8 mouse cellular contexts compared by ENCODE assay signal in the genomic region with DNA sequence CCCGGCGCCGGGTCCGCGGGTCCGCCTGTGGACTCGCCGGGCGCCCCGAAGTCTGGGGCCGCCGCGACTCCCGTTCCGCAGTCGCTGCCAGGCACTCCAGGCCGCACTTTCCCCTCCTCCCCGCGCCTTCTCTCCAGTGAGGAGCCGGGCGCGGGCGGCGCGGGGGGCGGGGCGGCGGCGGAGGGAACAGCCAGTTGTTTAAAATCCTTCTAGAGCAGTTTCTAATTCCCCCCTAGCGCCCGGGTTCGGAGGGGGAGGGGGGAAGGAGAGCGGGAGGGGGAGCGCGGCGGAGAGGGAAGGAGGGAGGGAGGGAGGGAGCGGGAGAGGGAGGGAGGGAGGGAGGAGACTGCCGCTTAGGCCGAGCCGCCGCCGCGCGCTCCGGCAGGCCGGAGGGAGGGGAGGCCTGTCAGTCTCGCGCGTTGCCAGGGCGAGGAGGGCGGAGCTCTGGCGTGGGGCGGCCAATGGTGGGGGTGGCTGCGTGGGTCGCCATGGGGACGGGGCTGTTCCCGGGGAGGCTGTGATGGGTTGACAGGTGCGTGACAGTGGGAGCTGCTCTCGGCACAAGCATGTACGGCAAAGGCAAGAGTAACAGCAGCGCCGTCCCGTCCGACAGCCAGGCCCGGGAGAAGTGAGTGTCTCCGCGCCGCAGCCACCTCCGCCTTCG. TPM values are rescaled to one million over a fixed set of nuclear protein-coding genes. Genes with fewer than 3 reads are reported as not detected.
A peak's percentile ranks its signal among the peaks of the same experiment; 100 is the strongest.
DNase-seq lines count a peak whose midpoint lies in the region; ATAC-seq and TF ChIP-seq lines count a peak whose summit lies in the region.

No protein-coding gene starts in this region.

- H3K4me1 ChIP-seq in bone marrow macrophage, adult 2 months (ENCODE audit: control insufficient read depth, insufficient read depth, low read length): peaks cover 10% of the 10 kb centered on the region; the same call in 1 of the 2 replicates
- no peaks in the 10 kb centered on the region for H3K4me1 ChIP-seq in embryonic fibroblast, embryonic 13.5 days (ENCODE audit: control insufficient read depth, insufficient read depth, low read length)
- H3K4me1 ChIP-seq in kidney, embryonic 14.5 days (ENCODE audit: control insufficient read depth, insufficient read depth, low read length): peaks cover 9% of the 10 kb centered on the region; the same call in 1 of the 2 replicates
- peaks cover 21% of the 10 kb centered on the region for H3K4me1 ChIP-seq in limb, embryonic 15.5 days

- peak overlapping the region; percentile 96 for H3K9ac ChIP-seq in kidney, embryonic 14.5 days (ENCODE audit: low read depth, low read length)
- peak overlapping the region; percentile 93 for H3K9ac ChIP-seq in limb, embryonic 15.5 days

- H3K4me2 ChIP-seq in kidney, embryonic 14.5 days (replicated peaks; ENCODE audit: low read depth, low read length): peak overlapping the region; percentile 79
- H3K4me2 ChIP-seq in limb, embryonic 15.5 days: peak overlapping the region; percentile 79

- H3K27ac ChIP-seq in bone marrow macrophage, adult 2 months (ENCODE audit: insufficient read depth, low read depth, low read length): peak overlapping the region; percentile 80
- H3K27ac ChIP-seq in embryonic fibroblast, embryonic 13.5 days (ENCODE audit: insufficient read depth, low read length): peak overlapping the region; percentile 96
- H3K27ac ChIP-seq in kidney, embryonic 14.5 days (ENCODE audit: low read depth, low read length): peak overlapping the region; percentile 94
- H3K27ac ChIP-seq in limb, embryonic 15.5 days: peak overlapping the region; percentile 96

- DNase-seq in A20 (ENCODE audit: low read depth, low spot score): peak; percentile 95
- DNase-seq in heart, adult 9 months (ENCODE audit: low spot score in 2 of 2): peak; percentile 96 to 98
- peak; percentile 90 to 95 for DNase-seq in monocyte, adult 2 months (ENCODE audit: low read depth in 1 of 2, low spot score in 2 of 2)
- peak; percentile 96 to 98 for DNase-seq in spleen, postnatal 36 days (ENCODE audit: low spot score in 2 of 2)

- ATAC-seq in kidney, embryonic 14.5 days (ENCODE audit: low FRiP score, low TSS enrichment): peak; percentile 98
- ATAC-seq in limb, embryonic 15.5 days (ENCODE audit: insufficient number of reproducible peaks, low FRiP score, low TSS enrichment, low read depth): peak; percentile 98

- 0% methylated on average over 20 of the region's 70 CpGs for WGBS in kidney, embryonic 14.5 days
- under 1% methylated on average over 53 of the region's 70 CpGs for WGBS in limb, embryonic 15.5 days

- no peaks in the 10 kb centered on the region for H3K27me3 ChIP-seq in kidney, embryonic 14.5 days (ENCODE audit: control insufficient read depth, insufficient read depth, low read length)
- no peaks in the 10 kb centered on the region for H3K27me3 ChIP-seq in limb, embryonic 15.5 days

- no peaks in the 10 kb centered on the region for H3K9me3 ChIP-seq in kidney, embryonic 14.5 days (ENCODE audit: control insufficient read depth, low read length)
- no peaks in the 10 kb centered on the region for H3K9me3 ChIP-seq in limb, embryonic 15.5 days

- no peaks in the 10 kb centered on the region for H3K36me3 ChIP-seq in kidney, embryonic 14.5 days (ENCODE audit: control insufficient read depth, insufficient read depth, low read length)
- no peaks in the 10 kb centered on the region for H3K36me3 ChIP-seq in limb, embryonic 15.5 days

- H3K4me3 ChIP-seq in bone marrow macrophage, adult 2 months (ENCODE audit: insufficient read depth, low read length): peak overlapping the region; percentile 85
- H3K4me3 ChIP-seq in embryonic fibroblast, embryonic 13.5 days (ENCODE audit: insufficient read depth, low read length): peak overlapping the region; percentile 34
- peak overlapping the region; percentile 93 for H3K4me3 ChIP-seq in kidney, embryonic 14.5 days (ENCODE audit: low read length)
- H3K4me3 ChIP-seq in limb, embryonic 15.5 days: peak overlapping the region; percentile 89

- TF ChIP-seq CTCF in bone marrow macrophage, adult 2 months (IDR thresholded peaks at IDR 0.05; ENCODE audit: low read depth, low read length): no peak
- no peak for TF ChIP-seq CTCF in embryonic fibroblast, embryonic 13.5 days (IDR thresholded peaks at IDR 0.05; ENCODE audit: borderline replicate concordance, insufficient read depth, low read length)

- no peak for TF ChIP-seq POLR2A in bone marrow macrophage, adult 2 months (IDR thresholded peaks at IDR 0.05; ENCODE audit: borderline replicate concordance, low read depth, low read length)
- peak; percentile 80 for TF ChIP-seq POLR2A in embryonic fibroblast, embryonic 13.5 days (IDR thresholded peaks at IDR 0.05; ENCODE audit: low read depth, low read length)

RNA-seq across cellular contexts. Expression of a gene that starts 0.7 kb away (rescaled TPM):
- 7.7 and 8.5 TPM in 2 replicates for polyA plus RNA-seq in bone marrow macrophage, adult 2 months (2012; ENCODE audit: insufficient read depth, insufficient read length, missing spikeins)
- polyA plus RNA-seq in embryonic fibroblast, embryonic 13.5 days (2011; ENCODE audit: insufficient read length, low read depth, missing spikeins): 41.6 and 57.2 TPM in 2 replicates
- polyA plus RNA-seq in kidney, embryonic 14.5 days (2014; fragmentation: Nextera tagmentation; extraction: Ambion mirVana): 132 and 140 TPM in 2 replicates
- polyA plus RNA-seq in limb, embryonic 15.5 days (2015; fragmentation: Nextera tagmentation; extraction: Ambion mirVana): 164 and 167 TPM in 2 replicates

Comparison
In these comparisons a context has a peak if more than half of its experiments do, and no peak if none do; other contexts are left out.
1. Peak in every context shown above with its lines: DNase-seq, ATAC-seq, H3K4me3 ChIP-seq and H3K27ac ChIP-seq.
2. H3K4me3 ChIP-seq: peak in every context shown above with its lines; median percentile 93 in kidney, embryonic 14.5 days; 89 in limb, embryonic 15.5 days; 85 in bone marrow macrophage, adult 2 months; 34 in embryonic fibroblast, embryonic 13.5 days.